Mouse (Mus musculus) testis, postnatal 10 days (tissue): ENCODE data around the gene Zfp74.

Experiments
- DNase-seq: peaks from one replicate; pipeline ENCODE4 v3.0.0; 2021; ENCODE audit warnings: low spot score

The Zfp74 gene

GRCm38 (mm10) chr7:29944201-29944600, 9.7 kb downstream of the Zfp74 start:
- DNase-seq = no peak

DNA sequence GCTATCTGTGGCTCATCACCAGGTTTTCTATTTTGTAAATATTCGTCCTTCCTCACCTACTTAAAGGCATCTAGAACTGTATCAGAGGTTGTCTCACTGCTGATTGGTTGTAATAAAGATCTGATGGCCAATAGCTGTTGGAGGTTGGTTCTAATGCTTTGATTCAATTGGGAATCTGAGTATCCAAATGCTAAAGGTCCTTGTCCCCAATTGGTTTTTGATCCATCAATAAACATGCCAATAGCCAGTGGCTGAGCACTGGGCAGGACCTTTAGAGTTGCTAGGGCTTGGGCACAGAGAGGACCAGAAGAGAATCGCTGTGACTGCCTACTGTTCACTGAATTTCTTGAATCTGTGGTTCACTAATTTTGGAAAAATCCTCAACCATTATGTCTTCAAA, 10.2 kb downstream of the Zfp74 start:
- DNase-seq = no peak

- DNase-seq = no peak
Observed at GRCm38 (mm10) chr7:29942740-29943139, 11.1 kb downstream of the Zfp74 start.

DNA sequence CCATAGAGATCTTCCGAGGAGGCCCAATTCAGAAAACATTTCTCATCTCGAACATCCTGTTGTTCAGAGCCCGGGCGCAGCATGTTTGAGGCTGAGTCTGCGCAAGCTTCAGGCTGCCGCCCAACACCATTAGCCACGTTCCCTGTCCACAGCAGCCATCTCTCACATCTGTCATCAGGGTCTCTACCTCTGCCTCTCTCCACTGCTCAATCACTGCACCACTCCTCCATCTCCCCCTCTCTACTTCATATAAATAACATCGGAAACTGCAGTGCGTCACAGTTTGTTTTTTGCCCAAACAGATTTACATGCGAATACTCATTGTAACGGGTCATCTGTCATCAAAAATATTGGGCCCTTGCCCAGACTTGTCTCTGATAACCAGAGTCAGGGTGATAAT, 12.9 kb downstream of the Zfp74 start:
- DNase-seq = no peak

- DNase-seq = no peak
Observed at GRCm38 (mm10) chr7:29938856-29939255, 15.0 kb downstream of the Zfp74 start.

- no peak for DNase-seq
Observed at GRCm38 (mm10) chr7:29922780-29923179, 31.1 kb downstream of the Zfp74 start.

GRCm38 (mm10) chr7:29921439-29922093, 32.3 kb downstream of the Zfp74 start:
- DNase-seq = no peak

- DNase-seq = no peak
Observed at GRCm38 (mm10) chr7:29918062-29918453, 35.8 kb downstream of the Zfp74 start.

DNA sequence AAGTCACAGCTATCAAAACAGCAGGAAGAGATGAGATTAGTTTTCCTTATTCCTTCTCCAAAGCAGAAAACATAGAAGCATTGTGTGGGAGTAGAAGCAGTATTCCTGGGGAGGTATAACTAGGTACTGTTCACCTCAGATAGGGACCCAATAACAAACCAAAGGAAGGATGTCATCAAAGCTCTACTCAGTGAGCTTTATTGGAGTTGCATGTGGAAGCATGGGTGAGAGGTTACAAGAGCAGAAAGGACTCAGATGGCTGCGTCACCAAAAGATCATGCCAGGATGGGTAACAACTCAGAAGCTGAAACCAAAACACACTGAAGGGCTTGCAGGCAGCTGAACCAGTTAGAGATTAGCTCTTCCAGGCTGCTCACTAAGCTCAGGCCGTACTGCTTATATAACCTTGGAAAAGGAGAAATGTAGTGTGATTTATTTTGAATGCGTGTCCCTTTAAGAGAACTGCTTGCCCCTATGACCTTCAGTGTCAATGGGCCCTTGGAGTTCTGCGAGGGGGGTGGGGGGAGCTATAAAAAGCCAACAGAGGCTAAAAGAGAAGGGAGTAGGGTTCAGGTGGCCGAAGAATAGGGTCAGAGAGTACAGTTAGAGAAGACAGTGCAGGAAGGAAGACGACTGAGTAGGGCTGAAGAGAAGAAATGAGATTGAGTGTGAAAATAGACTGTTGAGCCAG, 36.4 kb downstream of the Zfp74 start:
- DNase-seq = no peak

DNA sequence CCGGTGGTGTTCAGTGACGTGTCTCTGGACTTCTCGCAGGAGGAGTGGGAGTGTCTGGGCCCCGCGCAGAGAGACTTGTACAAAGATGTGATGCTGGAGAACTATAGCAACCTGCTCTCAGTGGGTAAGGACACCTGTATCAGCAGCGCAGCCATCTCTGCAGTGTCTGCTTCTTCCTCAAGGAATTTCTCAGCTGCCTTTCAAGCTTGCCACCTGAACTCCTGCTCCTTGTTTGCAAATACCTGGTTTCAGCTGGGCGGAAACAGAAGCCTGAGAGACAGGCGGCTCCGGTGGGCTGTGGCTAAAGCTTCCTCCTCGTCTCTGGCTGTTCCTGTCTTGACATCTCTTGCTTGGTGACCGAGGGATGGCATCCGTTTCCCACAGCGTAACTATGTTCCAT, 41.7 kb downstream of the Zfp74 start:
- DNase-seq = no peak

- DNase-seq = no peak
Observed at GRCm38 (mm10) chr7:29910252-29910651, 43.6 kb downstream of the Zfp74 start.

DNA sequence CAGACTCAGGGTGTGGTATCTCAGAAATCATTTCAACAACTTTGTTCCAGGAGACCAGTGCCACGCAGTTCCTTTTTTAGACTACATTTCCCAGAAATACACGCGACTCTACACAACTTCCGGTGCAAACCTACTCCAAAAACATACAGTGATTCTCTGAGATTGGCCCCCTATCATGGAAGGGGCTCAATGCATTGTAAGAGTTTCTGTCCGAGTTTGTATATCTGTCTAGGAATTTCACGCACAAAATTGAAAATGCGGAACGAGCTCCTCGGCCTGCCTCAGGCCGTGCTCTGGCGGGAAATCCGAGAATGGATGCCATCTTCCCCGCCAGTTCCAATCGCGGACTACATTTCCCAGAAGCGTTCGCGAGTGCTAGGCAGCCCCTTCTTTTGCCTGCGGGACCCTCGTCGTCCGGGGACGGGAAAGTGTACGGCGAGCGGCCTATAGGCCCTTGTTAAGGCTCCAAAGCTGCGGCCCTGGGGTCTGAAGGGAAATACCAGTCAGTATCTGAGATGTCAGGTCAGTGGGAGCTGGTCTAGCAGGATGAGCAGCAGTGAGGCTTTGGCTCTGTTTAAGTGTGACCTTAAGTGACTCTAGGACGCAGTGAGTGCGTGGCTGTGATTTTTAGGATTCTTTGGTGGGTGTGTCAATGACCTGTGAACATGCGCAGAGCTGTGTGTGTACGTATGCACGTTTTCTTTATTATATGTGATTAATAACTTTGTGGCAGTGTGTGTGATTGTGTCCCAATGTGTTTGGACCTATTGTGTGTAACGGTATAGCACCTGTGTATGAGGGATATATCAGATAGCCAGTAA, 45.5 kb downstream of the Zfp74 start, which contains the start of gene Zfp383:
Gene Zfp383 (plus strand): TSS at position 94 of the 821 bp plus-strand sequence.
- DNase-seq = peak; percentile 83

GRCm38 (mm10) chr7:29907206-29907605, 46.7 kb downstream of the Zfp74 start:
- no peak for DNase-seq

GRCm38 (mm10) chr7:29906682-29907058, 47.2 kb downstream of the Zfp74 start:
- DNase-seq = no peak

DNA sequence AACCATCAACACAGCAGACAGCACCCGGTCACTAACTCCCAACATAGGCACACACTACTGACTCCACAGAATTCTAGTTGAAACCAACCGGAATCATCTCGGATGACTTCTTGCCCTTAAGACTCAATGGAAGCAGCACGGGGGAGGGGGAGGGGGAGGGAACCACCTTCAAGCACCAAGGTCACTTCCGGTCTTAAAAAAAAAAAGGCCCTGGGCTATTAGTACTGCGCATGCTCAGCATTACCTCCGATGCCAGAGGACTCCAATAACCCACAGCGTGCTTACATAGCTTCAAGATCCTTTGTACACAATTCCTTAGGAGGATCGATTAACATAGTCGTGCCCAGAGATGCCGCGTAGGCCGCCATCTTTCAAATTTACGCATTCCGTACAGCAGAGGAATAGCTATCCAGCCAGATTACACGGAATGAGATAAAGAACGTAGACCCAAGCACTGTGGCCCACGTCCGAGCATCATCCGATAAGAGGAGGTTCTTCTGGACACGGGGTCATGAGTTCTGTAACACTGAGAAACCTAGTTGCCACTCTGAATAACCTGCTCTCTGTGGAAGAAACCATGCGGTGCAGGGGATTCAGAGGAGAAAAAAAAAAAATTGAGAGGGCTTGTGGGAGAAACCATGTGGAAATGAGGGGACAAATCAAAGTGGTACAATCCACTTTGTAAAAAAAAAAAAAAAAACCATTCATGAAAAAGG, 47.8 kb downstream of the Zfp74 start, which contains the start of gene Zfp27:
Gene Zfp27 (minus strand): TSS at position 607 of the 716 bp plus-strand sequence.
- peak; percentile 54 for DNase-seq

GRCm38 (mm10) chr7:29904101-29904500, 49.8 kb downstream of the Zfp74 start:
- DNase-seq = no peak

- no peak for DNase-seq
Observed at GRCm38 (mm10) chr7:29898351-29898750, 55.5 kb downstream of the Zfp74 start.

GRCm38 (mm10) chr7:29892756-29893155, 61.1 kb downstream of the Zfp74 start:
- no peak for DNase-seq

- no peak for DNase-seq
Observed at GRCm38 (mm10) chr7:29890501-29890900, 63.4 kb downstream of the Zfp74 start.

- DNase-seq = no peak
Observed at GRCm38 (mm10) chr7:29880916-29881315, 73.0 kb downstream of the Zfp74 start.
